Mouse (Mus musculus): ENCODE measurements around the gene Lrrc4.

Gene Lrrc4

DNA sequence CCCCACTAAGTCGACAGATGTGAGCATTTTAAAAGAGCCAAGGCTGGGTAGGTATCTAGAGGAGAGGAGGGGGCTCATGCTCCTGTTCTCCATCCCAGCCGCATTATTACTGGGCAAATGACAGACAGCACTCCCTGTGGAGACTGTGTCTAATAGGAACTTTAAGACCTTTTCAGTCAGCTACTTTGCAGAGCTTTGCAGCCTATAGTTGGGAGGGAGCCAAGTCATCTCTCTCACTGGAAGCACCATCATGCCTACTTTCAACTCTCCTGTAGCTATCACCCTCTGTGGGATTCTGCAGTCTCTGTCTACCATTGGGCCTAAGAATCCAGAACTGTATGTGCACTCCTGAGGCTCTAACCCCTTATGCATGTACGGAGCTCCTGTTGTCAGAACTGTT is 5.7 kb downstream of the Lrrc4 start:
- no peak for DNase-seq (ENCODE audit: low spot score in 2 of 2)

DNA sequence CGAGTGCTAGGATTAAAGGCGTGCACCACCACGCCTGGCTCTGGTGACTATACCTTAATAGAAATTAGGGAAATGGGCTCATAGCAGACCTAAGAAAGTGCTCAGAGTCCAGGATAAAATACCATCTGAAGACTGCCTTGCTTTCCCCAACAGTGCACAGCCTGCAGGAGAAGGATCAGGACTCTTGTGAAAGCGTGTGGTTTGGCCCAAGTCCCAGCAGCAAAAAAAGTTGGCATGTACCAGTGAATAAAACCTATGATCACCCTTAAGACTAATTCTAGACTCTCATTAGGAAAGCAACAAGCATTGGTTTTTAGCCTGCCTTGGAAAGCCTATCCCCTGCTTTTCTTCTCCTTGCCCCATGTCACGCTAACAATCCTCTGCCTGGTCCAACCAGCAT is 7.7 kb downstream of the Lrrc4 start:
- no peak for DNase-seq (ENCODE audit: low spot score in 2 of 2)

DNA sequence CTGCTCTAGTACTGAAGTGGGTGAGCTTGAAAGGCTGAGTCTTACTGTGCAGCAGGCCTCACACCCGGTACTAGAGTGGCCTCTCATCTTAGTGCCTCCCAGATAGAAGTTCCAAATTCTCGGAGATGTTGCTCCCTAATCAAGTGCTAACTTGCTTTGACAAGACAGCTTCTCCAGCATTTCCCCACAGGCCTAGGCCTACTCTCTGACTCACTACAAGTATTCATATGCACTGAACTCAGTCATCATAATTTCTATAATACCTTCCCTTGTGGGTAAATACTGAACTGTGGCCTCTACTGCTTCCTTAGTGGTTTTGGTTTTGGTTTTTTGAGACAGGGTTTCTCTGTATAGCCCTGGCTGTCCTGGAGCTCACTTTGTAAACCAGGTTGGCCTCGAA is 8.2 kb downstream of the Lrrc4 start:
- DNase-seq (ENCODE audit: low spot score in 2 of 2), result no peak

DNA sequence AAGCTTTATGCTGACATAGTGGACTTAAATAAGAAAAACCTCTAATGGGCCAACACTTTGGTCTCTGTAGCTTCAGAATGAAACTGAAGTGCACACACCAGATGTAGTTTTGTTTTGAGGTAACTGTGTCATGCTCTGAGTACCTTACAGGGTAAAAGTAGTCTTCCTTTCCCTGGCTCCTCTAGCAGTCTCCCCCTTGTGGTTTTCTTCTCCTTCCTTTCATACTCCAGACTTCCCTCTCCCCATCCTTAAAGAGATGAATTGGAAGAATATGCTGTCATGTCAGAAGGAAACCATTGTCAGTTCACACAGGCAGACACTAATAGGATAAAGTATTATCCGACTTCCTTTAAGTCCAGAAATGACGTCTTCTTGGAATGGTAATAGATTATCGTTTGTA is 9.3 kb downstream of the Lrrc4 start:
- no peak for DNase-seq (ENCODE audit: low spot score in 2 of 2)

DNA sequence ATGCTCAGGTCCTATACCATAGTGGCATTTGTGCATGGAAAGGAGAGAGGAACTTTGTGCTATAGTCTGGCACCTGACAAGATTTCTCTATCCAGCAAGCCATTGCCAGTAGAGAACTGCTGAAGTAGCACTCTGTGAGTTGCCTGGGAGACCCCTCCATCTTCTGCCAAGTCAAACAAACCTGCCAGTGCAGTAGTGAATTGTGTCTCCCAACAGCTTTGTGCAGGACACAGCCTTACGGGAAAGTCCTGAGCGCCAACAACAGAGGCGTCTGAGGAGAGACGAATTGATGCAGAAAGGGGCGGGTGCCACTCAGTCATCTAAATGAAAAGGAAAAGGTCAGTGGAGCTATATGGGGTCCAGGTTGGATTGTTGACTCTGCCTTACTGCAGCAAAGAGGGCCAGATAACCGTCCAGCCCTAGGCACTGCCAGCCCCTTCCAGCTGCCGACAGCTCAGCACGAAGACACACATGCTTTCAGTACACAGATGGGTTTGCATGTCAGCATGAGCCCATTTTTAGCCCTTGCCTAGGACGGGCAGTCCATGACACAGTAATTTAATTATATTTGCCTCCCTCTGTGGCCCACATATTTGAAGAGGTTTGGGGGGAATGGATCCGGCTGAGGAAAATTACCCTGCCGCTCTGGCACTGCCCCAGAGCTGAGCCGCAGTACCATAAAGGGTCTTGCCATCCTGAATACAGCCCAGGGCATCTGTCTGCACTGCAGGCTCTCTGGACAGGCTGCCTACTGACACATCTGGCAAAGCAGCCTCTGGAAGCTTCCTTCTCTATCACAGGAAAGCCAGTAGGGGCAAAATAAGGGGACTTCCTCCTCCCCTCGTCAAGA is 11.8 kb downstream of the Lrrc4 start:
- no peak for DNase-seq (ENCODE audit: low spot score in 2 of 2)

DNA sequence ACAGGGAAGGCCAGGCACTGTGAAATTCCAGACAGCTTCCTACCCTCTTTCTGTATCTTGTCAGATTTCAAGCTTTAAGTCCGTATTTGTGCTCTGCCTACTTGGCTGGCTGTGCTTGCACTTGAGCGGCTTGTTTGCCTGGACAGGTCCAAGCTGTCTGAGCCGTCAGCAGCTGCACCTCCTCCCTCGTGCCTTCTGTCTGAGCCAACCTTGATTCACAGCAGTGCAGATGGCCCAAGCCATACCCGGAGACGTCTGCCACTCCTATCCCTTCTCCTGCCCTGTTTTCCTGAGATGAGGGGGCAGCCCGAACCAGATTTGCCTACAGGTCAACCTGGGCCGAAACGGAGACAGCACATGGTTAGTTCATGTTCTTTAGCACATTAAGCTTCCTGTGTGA is 14.5 kb downstream of the Lrrc4 start:
- peak in 1 of 2 experiments; percentile 51 for DNase-seq (ENCODE audit: low spot score in 2 of 2)

DNA sequence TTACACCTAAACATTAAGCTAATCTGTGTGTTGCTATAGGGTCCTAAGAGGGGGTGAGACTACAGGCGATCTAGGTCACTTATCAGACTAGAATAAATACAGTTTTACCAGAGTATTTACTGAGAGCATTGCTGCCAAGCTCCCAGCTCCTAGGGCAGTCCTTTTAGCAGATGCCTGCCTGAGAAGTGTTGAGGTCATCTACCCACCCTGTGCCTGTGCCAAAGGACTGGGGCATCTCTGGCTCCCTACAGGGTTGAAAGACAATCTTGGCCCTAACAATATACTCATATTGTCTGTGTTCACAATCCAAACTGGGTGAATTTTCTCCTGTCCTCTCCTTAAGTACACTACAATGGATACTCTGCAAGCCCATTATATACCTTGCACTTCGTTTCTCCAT is 16.7 kb downstream of the Lrrc4 start:
- DNase-seq (ENCODE audit: low spot score in 2 of 2), result no peak

DNA sequence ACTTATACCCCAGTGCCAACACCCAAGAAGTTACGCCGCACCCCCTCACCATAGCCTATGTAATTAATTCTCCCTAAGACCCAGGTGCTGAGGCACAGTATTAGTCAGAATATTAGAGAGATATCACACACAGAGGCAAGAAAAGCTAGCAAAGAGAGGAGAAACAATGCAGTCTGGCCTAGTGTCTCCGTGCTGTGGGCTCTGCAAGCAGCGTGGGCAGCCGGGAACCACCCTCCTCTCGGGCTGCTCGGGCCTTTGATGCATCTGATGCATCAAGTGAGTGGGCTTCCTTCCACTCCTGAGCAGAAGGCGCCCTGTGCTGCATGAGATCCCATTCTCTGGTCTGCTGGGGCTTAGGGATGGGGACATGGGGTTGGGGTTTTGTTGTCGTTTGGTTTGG is 18.5 kb downstream of the Lrrc4 start:
- no peak for DNase-seq (ENCODE audit: low spot score in 2 of 2)

DNA sequence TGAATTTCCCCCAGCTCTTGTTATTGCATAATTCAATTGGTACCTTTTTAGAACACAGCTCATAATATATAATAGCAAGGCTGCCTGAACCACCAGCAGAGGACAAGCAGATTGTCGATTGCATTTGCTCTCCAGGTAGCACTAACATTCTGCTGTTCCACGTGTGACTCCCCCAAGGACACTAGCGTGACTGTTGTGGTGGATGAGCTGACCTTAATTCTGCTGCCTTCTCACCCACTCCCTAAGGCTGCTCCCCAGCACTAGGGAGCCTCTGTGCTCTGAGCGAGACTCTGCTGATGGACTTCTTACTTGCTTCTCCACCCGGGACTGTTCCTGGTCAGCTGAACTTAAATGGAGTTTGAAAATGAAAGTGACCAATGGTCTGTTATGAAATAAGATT is 26.8 kb downstream of the Lrrc4 start:
- DNase-seq (ENCODE audit: low spot score in 2 of 2), result no peak

DNA sequence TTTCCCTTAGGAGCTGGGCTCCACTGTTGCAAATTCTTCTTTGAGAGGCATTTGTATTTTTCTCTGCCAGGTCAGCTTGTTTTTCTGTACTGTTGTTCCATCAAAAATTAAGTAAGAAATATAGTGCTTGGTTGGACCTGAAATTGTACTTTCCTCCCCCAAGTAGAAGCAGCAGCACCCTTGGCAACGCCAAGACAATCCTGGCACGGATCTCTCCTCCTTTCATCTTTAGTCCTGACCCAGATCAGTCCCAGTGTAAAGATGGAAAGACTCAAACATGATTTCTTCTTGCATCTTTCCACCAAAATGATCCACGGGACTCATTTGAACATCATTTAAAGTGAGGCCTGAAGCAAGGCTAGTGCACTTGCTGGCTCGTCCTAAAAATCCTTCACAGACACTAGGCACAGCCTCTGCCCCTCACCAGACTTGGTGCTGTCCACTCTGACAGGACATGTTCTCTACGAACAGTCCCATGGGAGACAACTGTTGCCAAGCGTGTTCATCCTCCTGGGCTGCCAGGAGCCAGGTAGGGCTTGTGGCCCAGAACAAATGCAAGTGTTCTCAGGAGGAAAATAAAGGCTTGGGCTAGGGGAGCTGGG is 27.8 kb downstream of the Lrrc4 start:
- no peak for DNase-seq (ENCODE audit: low spot score in 2 of 2)

DNA sequence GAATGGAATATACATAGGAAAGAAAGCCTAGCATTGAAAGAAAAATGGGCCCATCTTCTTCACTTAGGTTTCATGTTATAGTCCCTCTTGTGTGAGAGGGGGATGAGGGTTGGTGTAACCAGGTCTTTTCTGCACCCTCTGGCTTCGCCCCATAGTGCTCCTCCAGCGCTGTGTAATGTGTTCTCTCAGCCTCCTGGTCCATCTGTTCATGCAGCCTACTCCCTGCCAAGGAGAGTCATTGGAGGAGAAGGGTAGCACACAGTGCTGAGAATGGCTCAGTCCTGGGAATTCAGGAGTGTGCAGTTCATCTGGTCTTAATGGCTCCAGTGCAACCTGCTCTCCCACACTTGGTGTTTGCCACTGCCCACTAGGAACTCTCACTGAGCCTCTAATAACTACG is 30.6 kb downstream of the Lrrc4 start:
- DNase-seq (ENCODE audit: low spot score in 2 of 2), result no peak

DNA sequence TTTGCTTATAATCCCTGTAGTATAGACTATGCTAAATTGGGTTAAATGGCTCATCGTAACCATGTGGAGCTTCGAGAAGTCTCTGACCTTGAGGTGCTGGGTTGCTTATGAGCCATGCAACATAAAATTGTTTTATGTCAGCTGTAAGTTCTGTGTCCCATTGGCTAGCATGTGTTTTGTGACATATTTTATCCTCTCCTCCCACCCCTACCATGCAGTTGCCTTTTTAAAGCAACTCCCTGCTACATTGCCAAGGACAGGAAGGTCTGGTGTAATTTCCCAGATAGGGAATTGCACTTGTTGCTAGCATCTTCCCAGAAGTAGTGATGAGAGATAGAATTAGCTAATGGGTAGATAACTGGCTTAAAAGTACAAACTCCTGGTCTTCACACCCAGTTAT is 31.7 kb downstream of the Lrrc4 start:
- DNase-seq (ENCODE audit: low spot score in 2 of 2), result no peak

DNA sequence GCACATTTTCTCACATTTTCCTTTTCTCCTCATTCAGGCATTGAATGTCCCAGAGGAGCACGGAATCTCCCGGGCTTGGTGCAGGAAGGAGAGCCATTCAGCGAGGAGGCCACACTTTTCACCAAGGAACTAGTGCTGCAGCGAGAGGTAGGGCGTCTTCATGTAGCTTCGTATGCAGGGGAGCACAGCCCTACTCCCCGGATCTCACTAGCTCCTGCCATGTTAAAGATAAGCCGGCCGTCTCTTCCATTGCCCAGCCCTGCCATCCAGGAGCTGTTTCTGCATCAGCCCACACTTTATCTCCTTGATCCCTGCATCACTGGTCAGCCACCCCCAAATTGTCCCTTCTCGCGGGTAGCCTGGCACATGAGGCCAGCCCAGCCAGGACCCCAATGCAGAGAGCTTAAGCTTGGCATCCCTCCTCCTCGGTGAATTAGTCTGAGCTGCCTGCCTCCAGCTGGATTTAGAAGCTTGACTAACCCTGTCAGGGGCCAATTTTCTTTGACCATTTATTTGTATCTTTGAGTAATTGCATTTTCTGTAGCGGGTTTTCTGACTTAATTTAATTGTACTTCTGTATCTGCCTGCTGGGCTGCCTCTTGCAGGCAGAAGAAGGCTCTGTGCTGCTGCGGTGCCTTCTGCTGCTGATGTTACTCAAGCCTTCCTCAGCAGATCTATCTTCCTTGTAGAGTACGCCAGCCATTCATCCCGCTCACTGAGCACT is 35.6 kb downstream of the Lrrc4 start:
- no peak for DNase-seq (ENCODE audit: low spot score in 2 of 2)

DNA sequence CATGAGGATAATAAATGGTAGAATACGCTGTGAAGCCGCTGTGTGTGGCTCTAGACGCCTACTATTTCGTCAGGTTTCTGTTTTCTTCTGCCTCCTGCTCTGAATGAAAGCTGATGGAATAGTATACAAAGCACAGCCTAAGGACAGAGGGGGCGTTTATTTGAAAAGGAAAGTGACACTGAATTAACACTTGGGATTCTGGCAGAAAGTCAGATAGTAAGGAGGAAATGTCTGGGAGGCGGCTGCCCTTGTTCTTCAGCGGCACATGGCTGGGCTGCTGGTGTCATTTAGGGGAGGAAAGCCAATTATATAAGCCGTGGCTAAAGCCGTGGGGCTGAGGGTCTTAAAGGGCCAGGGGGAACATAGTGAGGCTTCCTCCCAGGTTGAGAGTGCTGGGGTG is 36.2 kb downstream of the Lrrc4 start:
- no peak for DNase-seq (ENCODE audit: low spot score in 2 of 2)

DNA sequence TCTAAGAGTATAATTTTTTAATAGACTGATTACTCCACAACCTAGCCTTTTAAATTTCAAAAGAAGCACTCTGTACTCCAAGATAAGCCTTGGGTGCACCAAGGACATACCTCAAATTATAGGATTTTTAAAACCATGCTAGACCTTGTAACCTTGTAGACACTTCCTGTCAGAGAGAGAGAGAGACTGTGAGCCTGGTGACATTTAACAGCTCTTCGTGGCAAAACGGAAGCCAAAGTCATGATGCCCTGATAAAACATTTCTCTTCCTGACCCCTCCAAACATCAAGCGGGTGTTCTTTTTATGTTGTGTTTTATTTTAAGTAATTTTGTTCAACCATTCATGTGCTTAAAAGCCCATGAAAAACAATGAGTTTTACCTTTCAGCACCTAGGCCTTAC is 39.7 kb downstream of the Lrrc4 start:
- DNase-seq (ENCODE audit: low spot score in 2 of 2), result no peak

DNA sequence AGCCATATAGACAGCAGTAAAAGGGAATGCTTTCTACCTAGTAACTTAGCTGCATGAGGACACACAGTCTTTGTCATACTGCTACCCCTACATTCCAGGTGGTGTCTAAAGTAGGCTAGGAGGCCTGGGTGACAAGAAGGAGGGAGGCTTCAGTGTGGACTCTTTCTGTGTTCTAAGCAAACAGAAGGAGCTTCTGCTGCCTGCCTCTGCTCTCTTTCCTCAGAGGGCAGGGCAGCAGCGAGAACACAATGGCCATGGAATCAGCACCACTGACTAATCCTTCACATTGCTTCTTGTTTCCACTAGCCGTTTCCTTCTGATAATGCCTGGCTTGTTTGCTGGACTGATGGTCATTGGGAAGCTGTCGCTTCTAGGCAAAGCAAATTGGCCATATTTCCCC is 40.4 kb downstream of the Lrrc4 start:
- no peak for DNase-seq (ENCODE audit: low spot score in 2 of 2)

DNA sequence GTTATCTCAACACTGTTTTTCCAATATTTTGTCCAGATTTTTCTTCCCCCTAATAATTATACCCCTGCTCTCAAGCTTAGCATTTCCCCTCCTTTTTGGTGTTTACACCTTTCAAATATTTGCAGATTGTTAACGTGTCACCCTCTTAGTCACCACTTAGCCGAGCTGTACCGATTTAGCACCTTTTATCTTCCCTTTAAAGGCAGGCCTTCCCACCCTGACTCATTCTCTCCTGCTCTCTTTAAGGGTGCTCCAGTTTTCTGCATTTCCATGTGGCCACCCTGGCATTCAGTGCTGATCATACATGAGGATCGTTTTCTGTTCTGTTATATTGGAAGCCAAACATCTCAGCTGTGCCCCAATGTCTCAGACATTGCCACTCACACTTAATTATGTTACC is 41.9 kb downstream of the Lrrc4 start:
- DNase-seq (ENCODE audit: low spot score in 2 of 2), result no peak

DNA sequence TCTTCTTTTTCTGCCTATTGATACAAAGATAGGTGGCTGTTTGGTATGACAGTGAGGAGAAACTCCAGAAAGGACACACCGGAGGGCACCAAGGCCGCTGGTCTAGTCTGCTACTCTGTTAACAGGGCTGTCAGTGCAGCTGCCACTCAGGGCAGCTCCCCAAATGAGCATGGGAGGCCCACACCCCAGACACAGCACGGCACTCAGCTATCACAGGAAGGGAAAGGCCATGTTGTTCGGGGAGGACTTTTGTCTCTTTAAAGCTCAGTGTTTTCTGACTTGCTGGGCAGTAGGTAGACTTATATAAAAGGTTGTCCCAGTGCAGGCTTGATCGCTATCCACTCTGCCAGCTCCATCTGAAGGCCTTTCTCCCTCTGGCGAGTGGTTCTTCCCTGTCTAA is 44.4 kb downstream of the Lrrc4 start:
- no peak for DNase-seq (ENCODE audit: low spot score in 2 of 2)

DNA sequence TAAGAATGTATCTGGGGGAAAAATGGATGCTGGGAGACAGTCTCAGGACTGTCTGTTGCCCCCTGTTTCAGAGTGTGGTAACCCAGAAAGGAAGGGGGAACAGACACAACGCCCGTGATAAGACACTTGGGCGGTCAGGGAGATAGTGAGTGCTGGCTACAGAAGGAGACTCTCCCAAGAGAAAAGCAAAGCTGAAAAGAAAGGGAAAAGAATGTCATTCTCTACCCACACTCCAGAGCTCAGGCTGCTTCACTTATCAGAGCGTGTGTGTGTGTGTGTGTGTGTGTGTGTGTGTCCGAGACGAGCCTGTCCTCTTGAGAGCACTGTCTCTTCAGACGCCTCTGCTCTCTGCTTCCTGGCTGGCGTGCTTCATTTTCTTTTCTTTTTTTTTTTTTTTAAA is 45.8 kb downstream of the Lrrc4 start:
- no peak for DNase-seq (ENCODE audit: low spot score in 2 of 2)

DNA sequence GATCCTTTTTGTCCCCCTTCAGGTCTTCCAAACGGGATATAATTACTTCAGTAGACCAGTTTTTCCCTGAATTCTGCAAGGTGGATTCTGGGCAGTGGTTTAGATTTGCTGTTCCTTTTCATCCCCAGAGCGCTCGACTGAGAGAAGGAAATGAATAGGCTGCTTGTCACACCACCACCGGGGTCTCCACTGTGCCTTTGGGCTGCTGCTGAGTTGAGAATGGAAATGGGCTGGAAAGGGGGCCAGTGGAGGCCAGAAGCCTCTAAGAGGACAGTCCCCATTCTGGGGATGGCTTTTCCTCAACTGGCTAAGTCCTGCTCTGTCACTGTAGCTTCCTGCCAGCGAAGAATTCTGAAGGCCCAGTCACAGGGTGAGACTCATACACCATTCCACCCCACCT is 47.6 kb downstream of the Lrrc4 start:
- DNase-seq (ENCODE audit: low spot score in 2 of 2), result no peak

DNA sequence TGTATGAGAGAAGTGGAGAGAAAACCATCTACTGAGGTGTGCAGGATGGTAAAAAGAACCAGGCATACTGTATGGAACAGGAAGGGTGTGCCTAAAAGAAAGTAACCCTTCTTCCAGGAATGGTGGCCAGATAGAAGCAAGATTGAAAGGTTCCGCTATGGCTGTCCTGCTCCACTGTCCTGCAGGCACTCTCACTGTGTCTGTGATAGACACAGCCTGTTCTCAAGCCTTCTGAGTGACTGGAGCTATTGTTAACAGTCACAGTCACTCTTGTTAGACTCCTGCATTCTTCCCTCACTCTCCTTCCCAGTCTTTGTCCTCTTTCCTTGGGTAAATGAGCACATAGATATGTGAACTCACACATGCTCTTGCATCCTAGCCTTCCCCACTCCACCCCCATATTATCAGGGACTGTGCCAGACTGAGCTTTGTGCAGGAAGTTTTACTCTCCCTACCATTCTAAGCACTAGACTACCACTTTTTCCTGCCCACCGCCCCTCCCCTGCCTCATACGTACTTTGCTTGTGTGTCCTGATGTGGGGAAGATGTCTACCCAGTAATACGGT is 48.4 kb downstream of the Lrrc4 start:
- no peak for DNase-seq (ENCODE audit: low spot score in 2 of 2)

DNA sequence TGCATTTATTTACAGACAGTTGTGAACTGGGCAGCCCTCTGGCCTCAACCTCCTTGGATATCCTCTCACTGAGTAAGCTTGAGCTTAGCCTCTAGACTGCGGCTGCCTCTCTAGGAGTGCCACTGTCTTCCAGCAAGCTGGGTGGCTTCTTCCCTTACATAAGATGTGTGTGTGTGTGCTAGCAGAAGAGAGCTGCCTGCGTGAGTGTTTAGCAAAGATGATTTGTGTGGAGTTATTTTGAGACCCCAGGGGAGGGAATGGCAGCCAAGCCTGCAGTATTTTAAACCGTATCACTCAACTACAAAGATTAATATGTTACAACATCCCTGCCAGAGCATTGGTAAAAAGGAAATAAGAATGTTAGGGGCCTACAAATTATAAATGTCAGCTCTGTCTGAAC is 49.9 kb downstream of the Lrrc4 start:
- peak in 1 of 2 experiments; percentile 41 for DNase-seq (ENCODE audit: low spot score in 2 of 2)

DNA sequence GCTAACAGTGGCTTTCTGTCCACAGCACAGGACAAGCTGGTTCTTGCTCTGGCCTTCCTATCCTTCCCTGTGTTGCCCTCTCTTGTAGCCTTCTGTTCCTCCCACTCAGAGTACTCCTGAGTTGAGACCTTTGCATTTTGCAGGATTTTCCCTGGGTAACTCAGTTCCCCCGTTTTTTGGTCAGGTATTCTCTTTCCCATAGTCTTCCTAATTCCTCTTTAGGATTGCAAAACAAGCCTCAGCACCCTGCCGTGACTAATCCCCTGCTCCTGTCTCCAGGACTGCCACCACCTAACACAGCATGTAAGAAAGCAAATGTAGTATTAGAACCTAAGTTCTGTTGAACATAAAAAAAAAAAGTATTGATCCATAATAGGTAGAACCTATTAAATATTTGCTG is 60.2 kb downstream of the Lrrc4 start:
- no peak for DNase-seq (ENCODE audit: low spot score in 2 of 2)

Measured in frontal cortex, postnatal 25 days (tissue).